Mouse (Mus musculus): ENCODE results near the gene Hnrnpab. TPM values are rescaled to one million over a fixed set of nuclear protein-coding genes. Genes with fewer than 3 reads are reported as not detected.
"Not testable (repeated sequence)": the region's sequence is repeated elsewhere in the genome, so short reads cannot be mapped to it uniquely, and the experiment has no call there.

The Hnrnpab gene
- polyA plus RNA-seq, 1 experiment from 2014 or later = 369 TPM

GRCm38 (mm10) chr11:51622971-51623491, 16.4 kb upstream of the Hnrnpab start:
- H3K27ac ChIP-seq (replicated peaks in 1 of 2; ENCODE audit: control insufficient read depth in 1 of 2, insufficient read depth in 1 of 2, low read depth in 2 of 2, low read length in 2 of 2) = no peak overlapping the region
- peaks cover 62% of the 10 kb centered on the region for H3K36me3 ChIP-seq (ENCODE audit: control insufficient read depth, insufficient read depth, low read length)
- peaks cover 2 to 9% of the 10 kb centered on the region in 2 experiments; a peak in 3 of 4 replicates for H3K4me1 ChIP-seq (ENCODE audit: control insufficient read depth in 2 of 2, insufficient read depth in 2 of 2, low read length in 2 of 2)
- 82% methylated on average over 7 of the region's 7 CpGs for WGBS
- no peaks in the 10 kb centered on the region for H3K9me3 ChIP-seq (ENCODE audit: control insufficient read depth, low read length)
- no peaks in the 10 kb centered on the region for H3K27me3 ChIP-seq (ENCODE audit: control insufficient read depth, insufficient read depth, low read length)
- no peak overlapping the region for H3K4me3 ChIP-seq (ENCODE audit: control insufficient read depth in 1 of 2, insufficient read depth in 1 of 2, low read depth in 1 of 2, low read length in 2 of 2)
- no peak for ATAC-seq (ENCODE audit: insufficient number of reproducible peaks, insufficient read depth, low FRiP score, low read depth)
- no peak overlapping the region for H3K4me2 ChIP-seq (ENCODE audit: low read length)
- H3K9ac ChIP-seq (ENCODE audit: low read length) = no peak overlapping the region

- H3K27me3 ChIP-seq (ENCODE audit: control insufficient read depth, insufficient read depth, low read length) = no peaks in the 10 kb centered on the region
- no peak for ATAC-seq (ENCODE audit: insufficient number of reproducible peaks, insufficient read depth, low FRiP score, low read depth)
- H3K4me2 ChIP-seq (ENCODE audit: low read length) = no peak overlapping the region
- no peak overlapping the region for H3K27ac ChIP-seq (replicated peaks in 1 of 2; ENCODE audit: control insufficient read depth in 1 of 2, insufficient read depth in 1 of 2, low read depth in 2 of 2, low read length in 2 of 2)
- peaks cover 49% of the 10 kb centered on the region for H3K36me3 ChIP-seq (ENCODE audit: control insufficient read depth, insufficient read depth, low read length)
- no peak overlapping the region for H3K9ac ChIP-seq (ENCODE audit: low read length)
- no peak overlapping the region for H3K4me3 ChIP-seq (ENCODE audit: control insufficient read depth in 1 of 2, insufficient read depth in 1 of 2, low read depth in 1 of 2, low read length in 2 of 2)
- 97% methylated on average over 2 of the region's 2 CpGs for WGBS
- H3K4me1 ChIP-seq (ENCODE audit: control insufficient read depth in 2 of 2, insufficient read depth in 2 of 2, low read length in 2 of 2) = peaks cover 2 to 9% of the 10 kb centered on the region in 2 experiments; a peak in 3 of 4 replicates
- no peaks in the 10 kb centered on the region for H3K9me3 ChIP-seq (ENCODE audit: control insufficient read depth, low read length)
These were observed 15.1 kb upstream of the Hnrnpab start for GRCm38 (mm10) chr11:51621776-51622175.

DNA sequence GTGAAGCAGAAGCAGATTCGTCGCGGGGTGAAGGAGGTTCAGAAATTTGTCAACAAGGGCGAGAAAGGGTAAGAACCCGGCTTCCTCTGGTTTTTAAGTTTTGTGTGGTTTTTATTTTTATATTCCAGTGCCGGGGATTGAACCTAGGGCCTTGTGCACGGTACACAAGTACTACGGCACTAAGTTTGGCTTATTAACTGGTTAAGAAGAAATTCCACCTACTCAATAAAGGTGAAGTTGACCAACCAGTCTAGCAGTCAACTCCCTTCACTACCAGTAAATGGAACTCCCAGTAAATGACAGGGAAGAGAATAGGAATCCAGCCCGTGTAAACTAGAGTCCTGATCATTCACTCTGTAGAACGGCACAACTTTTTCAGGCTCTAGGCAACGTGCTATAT, 13.4 kb upstream of the Hnrnpab start:
- ATAC-seq (ENCODE audit: insufficient number of reproducible peaks, insufficient read depth, low FRiP score, low read depth) = no peak
- WGBS = under 1% methylated on average over 11 of the region's 11 CpGs
- H3K27ac ChIP-seq (replicated peaks in 1 of 2; ENCODE audit: control insufficient read depth in 1 of 2, insufficient read depth in 1 of 2, low read depth in 2 of 2, low read length in 2 of 2) = peak overlapping the region; percentile 32 to 50

GRCm38 (mm10) chr11:51619409-51620060, 12.9 kb upstream of the Hnrnpab start, which contains the start of gene Nhp2:
Gene Nhp2, plus strand, starts transcription at chr11:51619735.
- WGBS = under 1% methylated on average over 51 of the region's 51 CpGs
- H3K27me3 ChIP-seq (ENCODE audit: control insufficient read depth, insufficient read depth, low read length) = no peaks in the 10 kb centered on the region
- ATAC-seq (ENCODE audit: insufficient number of reproducible peaks, insufficient read depth, low FRiP score, low read depth) = peak; percentile 88
- peak within 1 kb of the TSS; percentile 88 to 89 for H3K4me3 ChIP-seq (ENCODE audit: control insufficient read depth in 1 of 2, insufficient read depth in 1 of 2, low read depth in 1 of 2, low read length in 2 of 2)
- no peaks in the 10 kb centered on the region for H3K9me3 ChIP-seq (ENCODE audit: control insufficient read depth, low read length)
- H3K4me1 ChIP-seq (ENCODE audit: control insufficient read depth in 2 of 2, insufficient read depth in 2 of 2, low read length in 2 of 2) = peaks cover 9 to 19% of the 10 kb centered on the region in 2 experiments; a peak in 3 of 4 replicates
- peaks cover 27% of the 10 kb centered on the region for H3K36me3 ChIP-seq (ENCODE audit: control insufficient read depth, insufficient read depth, low read length)
- H3K4me2 ChIP-seq (ENCODE audit: low read length) = peak within 1 kb of the TSS; percentile 93
- H3K27ac ChIP-seq (replicated peaks in 1 of 2; ENCODE audit: control insufficient read depth in 1 of 2, insufficient read depth in 1 of 2, low read depth in 2 of 2, low read length in 2 of 2) = peak within 1 kb of the TSS; percentile 32 to 50
- H3K9ac ChIP-seq (ENCODE audit: low read length) = peak within 1 kb of the TSS; percentile 83

More for the DNA sequence above, 13.4 kb upstream of the Hnrnpab start:
- H3K9me3 ChIP-seq (ENCODE audit: control insufficient read depth, low read length) = no peaks in the 10 kb centered on the region
- no peaks in the 10 kb centered on the region for H3K27me3 ChIP-seq (ENCODE audit: control insufficient read depth, insufficient read depth, low read length)
- H3K36me3 ChIP-seq (ENCODE audit: control insufficient read depth, insufficient read depth, low read length) = peaks cover 33% of the 10 kb centered on the region
- H3K4me2 ChIP-seq (ENCODE audit: low read length) = peak overlapping the region; percentile 93
- peak overlapping the region; percentile 83 for H3K9ac ChIP-seq (ENCODE audit: low read length)
- peaks cover 6 to 15% of the 10 kb centered on the region in 2 experiments; a peak in 3 of 4 replicates for H3K4me1 ChIP-seq (ENCODE audit: control insufficient read depth in 2 of 2, insufficient read depth in 2 of 2, low read length in 2 of 2)
- peak overlapping the region; percentile 88 to 89 for H3K4me3 ChIP-seq (ENCODE audit: control insufficient read depth in 1 of 2, insufficient read depth in 1 of 2, low read depth in 1 of 2, low read length in 2 of 2)

DNA sequence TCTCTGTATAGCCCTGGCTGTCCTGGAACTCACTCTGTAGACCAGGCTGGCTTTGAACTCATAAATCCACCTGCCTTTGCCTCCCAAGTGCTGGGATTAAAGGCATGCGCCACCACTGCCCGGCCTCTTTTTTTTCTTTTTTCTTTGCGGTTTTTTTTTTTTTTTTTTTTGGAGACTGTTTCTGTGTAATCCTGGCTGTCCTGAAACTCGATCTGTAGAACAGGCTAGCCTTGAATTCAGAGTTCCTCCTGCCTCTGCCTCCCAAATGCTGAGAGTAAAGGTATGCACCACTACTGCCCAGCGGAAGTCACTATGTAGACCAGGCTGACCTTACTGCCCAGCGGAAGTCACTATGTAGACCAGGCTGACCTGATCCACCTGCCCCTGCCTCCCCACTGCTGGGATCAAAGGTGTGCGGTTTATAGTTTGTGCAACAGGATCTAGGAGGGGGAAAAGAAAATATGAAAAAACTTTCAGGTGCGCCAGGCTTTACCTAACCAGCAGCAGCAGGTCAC, 12.3 kb upstream of the Hnrnpab start:
- 49% methylated on average over 8 of the region's 8 CpGs for WGBS
- no peaks in the 10 kb centered on the region for H3K27me3 ChIP-seq (ENCODE audit: control insufficient read depth, insufficient read depth, low read length)
- peak overlapping the region; percentile 53; the same call in 1 of the 2 replicates for H3K9ac ChIP-seq (ENCODE audit: low read length)
- peak overlapping the region; percentile 88 to 89 for H3K4me3 ChIP-seq (ENCODE audit: control insufficient read depth in 1 of 2, insufficient read depth in 1 of 2, low read depth in 1 of 2, low read length in 2 of 2)
- H3K9me3 ChIP-seq (ENCODE audit: control insufficient read depth, low read length) = no peaks in the 10 kb centered on the region
- peaks cover 9 to 19% of the 10 kb centered on the region in 2 experiments; a peak in 3 of 4 replicates for H3K4me1 ChIP-seq (ENCODE audit: control insufficient read depth in 2 of 2, insufficient read depth in 2 of 2, low read length in 2 of 2)
- peak overlapping the region; percentile 93 for H3K4me2 ChIP-seq (ENCODE audit: low read length)
- H3K36me3 ChIP-seq (ENCODE audit: control insufficient read depth, insufficient read depth, low read length) = peaks cover 22% of the 10 kb centered on the region
- ATAC-seq (ENCODE audit: insufficient number of reproducible peaks, insufficient read depth, low FRiP score, low read depth) = no peak
- H3K27ac ChIP-seq (replicated peaks in 1 of 2; ENCODE audit: control insufficient read depth in 1 of 2, insufficient read depth in 1 of 2, low read depth in 2 of 2, low read length in 2 of 2) = 0 out of 4 replicates have a peak overlapping the region, but pooled peaks have one; percentile 16 to 22

DNA sequence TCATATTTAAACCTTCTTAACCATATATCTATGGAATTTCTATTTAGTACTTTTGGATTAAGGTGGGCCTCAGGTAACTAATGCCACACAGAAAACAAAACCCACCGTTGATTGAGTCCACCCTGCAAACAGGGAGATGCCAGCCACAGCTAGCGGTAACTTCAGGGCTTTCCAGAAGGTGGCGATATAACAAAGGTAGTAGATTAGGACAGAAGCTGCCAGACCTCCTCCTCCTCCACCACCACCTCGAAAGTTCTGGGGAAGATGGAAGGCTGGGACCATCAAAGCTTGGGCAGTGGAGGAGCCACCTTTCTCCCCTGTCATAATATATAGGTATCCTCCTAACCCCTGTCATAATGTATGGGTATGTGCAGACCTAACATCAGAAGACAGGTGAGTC, 11.0 kb upstream of the Hnrnpab start:
- no peak overlapping the region for H3K4me3 ChIP-seq (ENCODE audit: control insufficient read depth in 1 of 2, insufficient read depth in 1 of 2, low read depth in 1 of 2, low read length in 2 of 2)
- H3K4me1 ChIP-seq (ENCODE audit: control insufficient read depth in 2 of 2, insufficient read depth in 2 of 2, low read length in 2 of 2) = peaks cover 9 to 19% of the 10 kb centered on the region in 2 experiments; a peak in 3 of 4 replicates
- no peak overlapping the region for H3K27ac ChIP-seq (replicated peaks in 1 of 2; ENCODE audit: control insufficient read depth in 1 of 2, insufficient read depth in 1 of 2, low read depth in 2 of 2, low read length in 2 of 2)
- no peak for ATAC-seq (ENCODE audit: insufficient number of reproducible peaks, insufficient read depth, low FRiP score, low read depth)
- no peak overlapping the region for H3K9ac ChIP-seq (ENCODE audit: low read length)
- H3K27me3 ChIP-seq (ENCODE audit: control insufficient read depth, insufficient read depth, low read length) = no peaks in the 10 kb centered on the region
- peaks cover 9% of the 10 kb centered on the region; the same call in 1 of the 2 replicates for H3K36me3 ChIP-seq (ENCODE audit: control insufficient read depth, insufficient read depth, low read length)
- WGBS = 8% methylated on average over 4 of the region's 4 CpGs
- no peak overlapping the region for H3K4me2 ChIP-seq (ENCODE audit: low read length)
- no peaks in the 10 kb centered on the region for H3K9me3 ChIP-seq (ENCODE audit: control insufficient read depth, low read length)

- peak overlapping the region; percentile 70 for H3K4me2 ChIP-seq (ENCODE audit: low read length)
- H3K27ac ChIP-seq (replicated peaks in 1 of 2; ENCODE audit: control insufficient read depth in 1 of 2, insufficient read depth in 1 of 2, low read depth in 2 of 2, low read length in 2 of 2) = peak overlapping the region in 1 of 2 experiments; percentile 82; a peak in 1 of 4 replicates
- ATAC-seq (ENCODE audit: insufficient number of reproducible peaks, insufficient read depth, low FRiP score, low read depth); H3K9me3 ChIP-seq (ENCODE audit: control insufficient read depth, low read length); H3K36me3 ChIP-seq (ENCODE audit: control insufficient read depth, insufficient read depth, low read length); H3K27me3 ChIP-seq (ENCODE audit: control insufficient read depth, insufficient read depth, low read length): not testable (repeated sequence)
- peaks cover 9 to 19% of the 10 kb centered on the region in 2 experiments; a peak in 3 of 4 replicates for H3K4me1 ChIP-seq (ENCODE audit: control insufficient read depth in 2 of 2, insufficient read depth in 2 of 2, low read length in 2 of 2)
- WGBS = 86% methylated on average over 7 of the region's 7 CpGs
- H3K9ac ChIP-seq (ENCODE audit: low read length) = peak overlapping the region; percentile 70
- peak overlapping the region in 1 of 2 experiments; percentile 35; a peak in 2 of 4 replicates for H3K4me3 ChIP-seq (ENCODE audit: control insufficient read depth in 1 of 2, insufficient read depth in 1 of 2, low read depth in 1 of 2, low read length in 2 of 2)
These were observed 9.5 kb upstream of the Hnrnpab start for GRCm38 (mm10) chr11:51616113-51616512.

Data from heart, embryonic 14.5 days (tissue).